11 mouse cellular contexts compared by ENCODE assay signal in the genomic region with DNA sequence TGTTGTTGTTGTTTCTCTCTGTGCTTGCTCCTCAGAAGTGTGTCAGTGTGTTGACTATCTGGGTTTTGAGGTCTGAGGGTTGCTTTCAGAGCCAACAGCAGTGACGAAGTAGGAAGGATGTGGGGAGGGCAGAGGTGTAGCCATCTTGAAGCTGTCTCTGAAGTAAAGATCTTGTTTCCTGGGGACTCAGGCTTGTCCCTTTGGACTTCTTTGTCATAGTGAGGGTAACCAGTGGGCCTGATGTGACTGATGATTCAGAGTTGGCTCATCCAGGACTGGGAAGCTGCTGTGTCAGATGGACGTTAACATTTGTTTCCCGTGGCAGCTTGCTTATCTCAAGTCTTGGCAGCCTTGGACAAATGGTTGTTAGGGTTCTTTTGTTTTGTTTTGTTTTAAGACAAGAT. TPM values are rescaled to one million over a fixed set of nuclear protein-coding genes. Genes with fewer than 3 reads are reported as not detected.
A peak's percentile ranks its signal among the peaks of the same experiment; 100 is the strongest.
DNase-seq lines count a peak whose midpoint lies in the region; ATAC-seq and TF ChIP-seq lines count a peak whose summit lies in the region.
"Had no signal": no experiment of that assay in that cellular context is flagged by ENCODE, and none has a peak within 500 bp of the region (broad histone marks: within the 10 kb centered on the region; RNA-seq: fewer than 3 reads in every experiment).

No protein-coding gene starts in this region.

- H3K27ac ChIP-seq in gastrocnemius, adult 2 months: peak overlapping the region; percentile 83
- H3K27ac ChIP-seq in thymus, adult 2 months (ENCODE audit: control insufficient read depth, insufficient read depth, low read length): 0 out of 2 replicates have a peak overlapping the region, but pooled peaks have one; percentile 23
- no peak overlapping the region for H3K27ac ChIP-seq in midbrain, embryonic 13.5 days
- H3K27ac ChIP-seq: embryonic facial prominence, embryonic 15.5 days; hindbrain, embryonic 13.5 days had no signal

- DNase-seq in gastrocnemius, adult 2 months: no peak
- no peak for DNase-seq in gastrocnemius, adult 18-20 months (ENCODE audit: low spot score)
- DNase-seq in thymus, adult 2 months: no peak
- DNase-seq in thymus, postnatal 4 days: no peak
- DNase-seq in heart, adult 9 months (ENCODE audit: low spot score in 2 of 2): peak; percentile 54 to 75
- no peak for DNase-seq in embryo, embryonic 10 days (ENCODE audit: low spot score)
- DNase-seq: layer of hippocampus, postnatal 36 days had no signal

- H3K27me3 ChIP-seq in thymus, adult 2 months (ENCODE audit: control insufficient read depth, insufficient read depth, low read length): no peaks in the 10 kb centered on the region
- no peaks in the 10 kb centered on the region; the same call in 1 of the 2 replicates for H3K27me3 ChIP-seq in midbrain, embryonic 13.5 days
- H3K27me3 ChIP-seq: embryonic facial prominence, embryonic 15.5 days had no signal

- TF ChIP-seq CTCF in gastrocnemius, adult 2 months (IDR thresholded peaks at IDR 0.05): no peak
- TF ChIP-seq CTCF in thymus, adult 2 months (IDR thresholded peaks at IDR 0.05; ENCODE audit: borderline replicate concordance, control insufficient read depth, extremely low read depth, insufficient read depth, low read length, poor library complexity): no peak

- peak; percentile 12 for ATAC-seq in megakaryocyte progenitor cell, adult 5-6 weeks (replicated peaks; ENCODE audit: poor library complexity)
- no peak for ATAC-seq in midbrain, embryonic 13.5 days

- 53% methylated on average over 3 of the region's 3 CpGs for WGBS in thymus, adult 2 months
- WGBS in midbrain, embryonic 13.5 days: 60% methylated on average over 3 of the region's 3 CpGs

- no peaks in the 10 kb centered on the region for H3K9me3 ChIP-seq in midbrain, embryonic 13.5 days
- H3K9me3 ChIP-seq: embryonic facial prominence, embryonic 15.5 days; hindbrain, embryonic 13.5 days had no signal

- intact Hi-C loops in gastrocnemius, adult 2 months (cut with DNase I): no loop called here

- no peak overlapping the region for H3K4me2 ChIP-seq in midbrain, embryonic 13.5 days (replicated peaks)
- H3K4me2 ChIP-seq: embryonic facial prominence, embryonic 15.5 days; hindbrain, embryonic 13.5 days had no signal

- H3K4me3 ChIP-seq in gastrocnemius, adult 2 months: no peak overlapping the region
- H3K4me3 ChIP-seq in thymus, adult 2 months (ENCODE audit: control insufficient read depth, insufficient read depth, low read length): no peak overlapping the region
- no peak overlapping the region for H3K4me3 ChIP-seq in midbrain, embryonic 13.5 days (replicated peaks)
- H3K4me3 ChIP-seq: embryonic facial prominence, embryonic 15.5 days; hindbrain, embryonic 13.5 days had no signal

- peaks cover 28% of the 10 kb centered on the region for H3K4me1 ChIP-seq in thymus, adult 2 months (replicated peaks; ENCODE audit: control insufficient read depth, insufficient read depth, low read length)
- H3K4me1 ChIP-seq in midbrain, embryonic 13.5 days (replicated peaks): peaks cover 49% of the 10 kb centered on the region

- no peak overlapping the region for H3K9ac ChIP-seq in midbrain, embryonic 13.5 days (replicated peaks)
- H3K9ac ChIP-seq: embryonic facial prominence, embryonic 15.5 days; hindbrain, embryonic 13.5 days had no signal

- no peaks in the 10 kb centered on the region for H3K36me3 ChIP-seq in thymus, adult 2 months (ENCODE audit: control insufficient read depth, insufficient read depth, low read length)
- no peaks in the 10 kb centered on the region for H3K36me3 ChIP-seq in midbrain, embryonic 13.5 days
- H3K36me3 ChIP-seq: embryonic facial prominence, embryonic 15.5 days; hindbrain, embryonic 13.5 days had no signal

- TF ChIP-seq POLR2A in thymus, adult 2 months (IDR thresholded peaks at IDR 0.05; ENCODE audit: control insufficient read depth, extremely low read depth, insufficient read depth, low read length, poor library complexity): no peak

RNA-seq across cellular contexts. Expression of gene Notch2, which starts 14.0 kb away (rescaled TPM):
- 10 to 100 TPM in 1 of 2 experiments, 1 to 10 TPM in 1; 8.7 to 10.3 TPM for total RNA-seq in gastrocnemius, adult 2 months (2021)
- 1 to 10 TPM; 6.6 to 8.3 TPM for total RNA-seq in gastrocnemius, adult 18-20 months (2021)
- 24.9 and 31.5 TPM in 2 replicates for polyA plus RNA-seq in thymus, adult 2 months (2012; rRNA removed)
- 23.5 and 23.6 TPM in 2 replicates for total RNA-seq in megakaryocyte progenitor cell, adult 5-6 weeks (2015)
- 20.9 and 21.8 TPM in 2 replicates for total RNA-seq in megakaryocyte progenitor cell, adult 5-6 weeks (2017)
- 9.0 and 10.0 TPM in 2 replicates for polyA plus RNA-seq in midbrain, embryonic 13.5 days (2015; fragmentation: Nextera tagmentation; extraction: Ambion mirVana)

Comparison
In these comparisons a context has a peak if more than half of its experiments do, and no peak if none do; other contexts are left out.
1. DNase-seq: peak in heart, adult 9 months (2 of 2); none in gastrocnemius, adult 2 months (single experiment), gastrocnemius, adult 18-20 months (single experiment), thymus, adult 2 months (single experiment), thymus, postnatal 4 days (single experiment) and embryo, embryonic 10 days (single experiment).